In genomic region chr4:102555566-102555965, GRCm38 (mm10) we compare ENCODE assay signal across 1 mouse cellular context.
TF ChIP-seq lines count a peak whose summit lies in the region.

No protein-coding gene starts in this region.

TF ChIP-seq in CH12.LX, 34 proteins besides CTCF, POLR2A, EP300 and RAD21 (continued from another document):
- TF ChIP-seq KAT2A (IDR thresholded peaks at IDR 0.05; ENCODE audit: insufficient replicate concordance, low read length) (no peak), ETS1 (conservative IDR thresholded peaks at IDR 0.05; ENCODE audit: low read depth, low read length) (peak; percentile 52), CHD2 (IDR thresholded peaks at IDR 0.05; ENCODE audit: low read length) (no peak), E2F4 (IDR thresholded peaks at IDR 0.05; ENCODE audit: insufficient replicate concordance, low read depth, low read length) (no peak), ELF1 (IDR thresholded peaks at IDR 0.05; ENCODE audit: low read depth, low read length) (no peak)
